ENCODE assay signal across 18 mouse cellular contexts in the genomic region with DNA sequence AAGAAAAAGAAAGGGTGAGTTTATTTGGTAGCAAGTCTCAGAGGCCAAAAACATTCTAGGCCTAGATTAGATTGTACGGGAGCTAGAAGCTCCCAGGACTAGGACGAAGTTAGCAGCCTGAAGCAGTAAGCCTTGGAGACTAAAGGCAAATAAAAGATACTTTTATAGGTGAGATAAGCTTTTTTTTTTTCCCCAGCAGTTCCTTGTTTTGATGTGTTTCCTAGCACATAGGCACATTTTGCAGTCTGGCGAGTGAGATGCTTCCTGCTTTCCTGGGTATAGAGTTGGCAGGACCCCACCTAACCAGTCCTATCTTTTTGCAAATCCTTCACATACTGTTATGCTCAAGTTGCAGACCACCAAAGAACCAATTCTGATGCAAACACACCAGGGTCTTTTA.
DNase-seq lines count a peak whose midpoint lies in the region; TF ChIP-seq lines count a peak whose summit lies in the region.
"Had no signal": no experiment of that assay in that cellular context is flagged by ENCODE, and none has a peak within 500 bp of the region (broad histone marks: within the 10 kb centered on the region; RNA-seq: fewer than 3 reads in every experiment).

No protein-coding gene starts in this region.

- no peak overlapping the region for H3K27ac ChIP-seq in MEL (ENCODE audit: control insufficient read depth, low read depth, low read length)

- no peaks in the 10 kb centered on the region for H3K79me2 ChIP-seq in MEL (ENCODE audit: control insufficient read depth, insufficient read depth, low read length, poor library complexity)

- H3K4me3 ChIP-seq in MEL (ENCODE audit: control insufficient read depth in 1 of 2, insufficient read depth in 1 of 2, low read depth in 2 of 2, low read length in 2 of 2), result no peak overlapping the region

- TF ChIP-seq CTCF in MEL (IDR thresholded peaks at IDR 0.05 in 2 of 3, conservative IDR thresholded peaks at IDR 0.05 in 1 of 3; ENCODE audit: control insufficient read depth in 1 of 3, insufficient read depth in 1 of 3, low read depth in 2 of 3, low read length in 3 of 3, poor library complexity in 1 of 3, severe bottlenecking in 1 of 3), result no peak

- H3K9me3 ChIP-seq in MEL (replicated peaks; ENCODE audit: insufficient read depth, low read length), result no peaks in the 10 kb centered on the region
- H3K9me3 ChIP-seq: G1E had no signal

- H3K36me3 ChIP-seq in MEL (ENCODE audit: control insufficient read depth in 1 of 2, insufficient read depth in 2 of 2, low read length in 2 of 2), result peaks cover 0 to 8% of the 10 kb centered on the region in 2 experiments; a peak in 2 of 4 replicates
- H3K36me3 ChIP-seq: G1E had no signal

- peaks cover 2 to 8% of the 10 kb centered on the region in 2 experiments; a peak in 2 of 4 replicates for H3K4me1 ChIP-seq in MEL (ENCODE audit: control insufficient read depth in 1 of 2, insufficient read depth in 2 of 2, low read length in 2 of 2)

- no peak overlapping the region for H3K9ac ChIP-seq in MEL (ENCODE audit: control insufficient read depth, low read depth, low read length, poor library complexity, severe bottlenecking)

- DNase-seq in MEL (ENCODE audit: low read depth, low spot score) (peak; percentile 51), liver (no peak)
- DNase-seq in large intestine, adult 2 months (ENCODE audit: low read depth, low spot score), result peak; percentile 25
- no peak for DNase-seq in frontal cortex, postnatal 14 days (ENCODE audit: low spot score in 2 of 2)
- DNase-seq: adrenal gland, adult 2 months; adrenal gland, adult 8-10 months; adrenal gland, postnatal 10 days; adrenal gland, postnatal 14 days; adrenal gland, postnatal 25 days; adrenal gland, postnatal 36 days; B cell, adult 2 months; cerebellum, adult 11 months; cerebellum, adult 11-12 months; cerebellum, adult 18-20 months; cerebellum, adult 2 months had no signal

- no peak for TF ChIP-seq RAD21 in MEL (IDR thresholded peaks at IDR 0.05; ENCODE audit: low read depth, low read length)

- peak in 1 of 2 experiments; percentile 58; a peak in 1 of 4 replicates for TF ChIP-seq EP300 in MEL (IDR thresholded peaks at IDR 0.05; ENCODE audit: low read depth in 1 of 2, low read length in 2 of 2)

- no peak for TF ChIP-seq POLR2A in MEL (IDR thresholded peaks at IDR 0.05; ENCODE audit: control insufficient read depth in 1 of 2, insufficient read depth in 1 of 2, low read depth in 1 of 2, low read length in 2 of 2, poor library complexity in 1 of 2)

- no peaks in the 10 kb centered on the region for H3K27me3 ChIP-seq in MEL (ENCODE audit: control insufficient read depth in 1 of 2, insufficient read depth in 2 of 2, low read length in 2 of 2)
- H3K27me3 ChIP-seq: CH12.LX, Patski had no signal

- WGBS in large intestine, adult 2 months, result 46% methylated on average over 3 of the region's 3 CpGs

TF ChIP-seq in MEL, 35 proteins besides CTCF, POLR2A, EP300 and RAD21:
- TF ChIP-seq ZNF384 (IDR thresholded peaks at IDR 0.05; ENCODE audit: low read depth, low read length) (peak; percentile 96), ELF1 (IDR thresholded peaks at IDR 0.05; ENCODE audit: low read depth, low read length) (peak; percentile 13; the same call in 1 of the 2 replicates), ZMIZ1 (IDR thresholded peaks at IDR 0.05; ENCODE audit: low read depth, low read length) (no peak), GATA1 (IDR thresholded peaks at IDR 0.05; ENCODE audit: low read depth, low read length) (peak; percentile 75), SMC3 (IDR thresholded peaks at IDR 0.05; ENCODE audit: low read depth, low read length) (no peak), ETS1 (IDR thresholded peaks at IDR 0.05; ENCODE audit: low read depth, low read length) (0 out of 2 replicates have a peak, but pooled peaks have one; percentile 5)

Comparison
In these comparisons a context has a peak if more than half of its experiments do, and no peak if none do; other contexts are left out.
1. DNase-seq: peak in MEL (single experiment) and large intestine, adult 2 months (single experiment); none in frontal cortex, postnatal 14 days (0 of 2) and liver (single experiment).